Mouse (Mus musculus) cerebellum, adult 18-20 months (tissue): ENCODE results near the gene Pigr.

Source experiments
- DNase-seq, 2 experiments: peaks; one replicate each; pipeline ENCODE4 v3.0.0; 2021

The Pigr gene

DNA sequence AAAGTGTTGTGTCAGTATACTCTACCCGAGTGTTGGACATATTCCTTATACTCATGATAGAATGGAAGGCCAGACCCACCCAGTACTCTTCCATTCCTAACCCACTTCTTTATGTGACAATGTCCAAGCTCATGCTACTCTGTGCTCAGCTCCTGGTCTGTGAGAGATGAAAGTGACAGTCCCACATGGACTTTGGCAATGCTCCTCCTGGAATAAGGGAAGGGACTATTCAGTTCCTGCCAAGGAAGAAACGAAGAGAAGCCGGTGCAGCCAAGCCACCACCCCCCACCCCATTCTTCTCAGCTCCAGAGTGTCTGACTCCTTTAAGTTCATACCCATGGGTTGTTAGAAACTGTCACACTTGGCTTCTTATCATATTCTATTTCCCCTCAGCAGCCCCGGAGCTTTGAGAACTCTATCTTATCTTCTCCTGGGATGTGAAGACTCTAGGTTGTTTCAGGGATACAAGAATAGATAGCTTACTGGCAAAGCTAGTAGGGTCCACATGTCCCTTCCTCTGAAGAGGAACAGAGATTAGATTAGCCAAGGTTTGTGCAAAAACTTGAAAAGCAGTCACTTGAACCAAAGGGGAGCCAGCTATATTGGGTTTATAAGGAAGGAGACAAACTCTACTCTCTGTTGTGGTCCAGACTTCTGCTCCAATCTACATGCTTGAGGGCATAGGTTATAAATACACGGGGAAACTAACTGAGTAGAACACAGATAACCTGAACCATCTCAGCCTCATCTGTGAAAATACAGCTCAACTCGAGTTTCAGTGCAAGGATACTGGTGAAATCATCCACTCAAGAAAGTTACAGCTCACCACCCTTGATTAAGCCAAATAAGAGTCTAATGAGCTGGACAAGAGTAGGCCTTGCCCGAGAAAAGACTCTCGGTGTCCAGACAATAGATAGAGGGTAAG lies 3.7 kb downstream of the Pigr start:
- DNase-seq = no peak

DNA sequence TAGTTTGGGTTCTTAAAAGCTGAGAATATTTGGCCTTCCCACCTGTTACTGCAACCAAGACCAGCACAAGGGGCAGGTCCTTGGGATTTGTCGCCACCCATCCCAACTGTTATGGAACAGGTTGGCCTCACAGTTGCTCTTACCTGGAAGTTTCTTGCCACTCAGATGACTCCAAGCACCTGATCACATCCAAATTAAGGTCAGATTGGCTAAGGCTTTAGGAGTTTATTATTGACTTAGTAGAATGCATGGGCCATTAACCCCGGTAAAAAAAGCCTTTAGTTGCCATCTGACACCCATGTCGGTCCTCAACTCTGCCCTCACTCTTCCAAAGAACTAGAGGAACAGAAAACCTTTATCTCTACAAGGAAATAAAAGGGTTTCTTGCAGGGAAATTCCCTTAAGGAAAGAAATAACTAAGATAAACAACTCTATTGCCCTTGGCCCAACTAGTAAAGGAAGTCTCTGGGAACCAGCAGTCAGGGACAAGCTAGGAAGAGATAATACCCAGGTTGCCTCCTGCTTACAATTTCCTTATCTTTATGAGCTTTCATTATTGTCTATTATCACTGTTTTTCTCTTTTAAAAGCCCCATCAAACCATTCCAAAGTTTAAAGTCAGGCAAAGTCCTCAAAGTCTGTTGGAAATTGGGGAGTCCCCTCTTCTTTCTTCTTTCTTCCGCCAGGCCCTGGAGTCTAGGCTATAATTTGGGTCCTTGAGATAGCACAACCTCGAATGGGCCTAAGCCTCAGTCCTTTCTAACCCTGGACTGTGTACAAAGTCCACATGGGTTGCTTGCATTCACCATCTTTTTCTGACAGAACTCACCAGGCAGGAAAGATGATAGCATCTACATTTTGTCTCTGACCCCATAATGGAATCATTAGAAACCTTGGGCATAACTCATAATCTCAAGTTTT lies 6.0 kb downstream of the Pigr start:
- no peak for DNase-seq

DNA sequence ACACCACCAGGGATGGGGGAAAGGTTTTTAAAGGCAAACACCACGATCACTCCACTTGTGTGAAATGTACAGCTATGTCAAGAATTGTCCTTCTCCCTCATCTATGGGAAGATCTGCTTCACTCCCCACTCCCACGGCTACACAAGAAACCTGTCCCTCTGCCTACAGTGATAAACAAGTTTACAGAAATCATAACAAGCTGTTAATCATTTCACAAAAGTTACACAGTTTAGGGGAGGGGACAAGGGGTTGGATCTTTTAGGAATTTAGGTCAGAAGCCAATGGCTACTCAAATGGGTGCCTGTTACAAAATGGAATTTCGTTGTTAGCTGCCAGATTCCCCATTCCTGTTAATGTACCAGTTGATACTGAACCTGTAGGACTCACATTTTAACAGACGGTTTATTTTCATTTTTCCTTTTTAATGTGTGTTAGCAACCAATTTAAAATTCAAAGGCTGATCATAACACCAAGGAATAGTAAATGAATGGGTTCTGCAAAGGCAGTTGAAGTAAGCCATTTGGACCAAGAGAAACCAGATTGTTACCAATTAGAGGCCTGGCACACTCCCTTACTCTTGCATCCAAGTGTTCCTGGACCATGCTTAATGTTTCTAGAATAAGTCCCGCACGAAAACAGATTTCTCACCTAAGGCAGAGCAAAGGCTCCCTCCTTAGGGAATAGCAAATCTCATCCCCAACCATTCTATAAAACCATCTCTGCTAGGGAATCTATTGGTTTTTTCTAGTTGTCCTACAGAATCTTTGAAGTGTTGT lies 8.9 kb downstream of the Pigr start:
- DNase-seq = peak; percentile 43 to 49

DNA sequence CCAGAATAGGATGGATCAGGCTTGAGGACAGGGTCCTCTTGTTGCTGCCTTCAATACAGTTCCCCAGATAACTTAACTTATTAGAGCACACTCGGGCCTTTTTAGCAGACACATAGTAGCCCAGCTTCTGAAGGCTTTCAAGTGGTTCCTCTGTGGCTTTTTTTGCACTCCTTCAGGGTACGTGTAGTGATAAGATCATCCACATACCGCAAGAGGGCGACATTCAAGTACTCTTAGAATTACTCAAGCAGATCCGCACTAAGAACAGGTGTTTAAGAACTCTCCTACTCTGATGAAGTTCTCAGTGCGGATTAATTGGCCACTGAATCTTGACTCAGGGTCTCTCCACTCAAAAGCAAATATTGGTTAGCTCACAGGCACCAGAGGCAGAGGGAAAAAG lies 11.8 kb downstream of the Pigr start:
- DNase-seq = no peak

DNA sequence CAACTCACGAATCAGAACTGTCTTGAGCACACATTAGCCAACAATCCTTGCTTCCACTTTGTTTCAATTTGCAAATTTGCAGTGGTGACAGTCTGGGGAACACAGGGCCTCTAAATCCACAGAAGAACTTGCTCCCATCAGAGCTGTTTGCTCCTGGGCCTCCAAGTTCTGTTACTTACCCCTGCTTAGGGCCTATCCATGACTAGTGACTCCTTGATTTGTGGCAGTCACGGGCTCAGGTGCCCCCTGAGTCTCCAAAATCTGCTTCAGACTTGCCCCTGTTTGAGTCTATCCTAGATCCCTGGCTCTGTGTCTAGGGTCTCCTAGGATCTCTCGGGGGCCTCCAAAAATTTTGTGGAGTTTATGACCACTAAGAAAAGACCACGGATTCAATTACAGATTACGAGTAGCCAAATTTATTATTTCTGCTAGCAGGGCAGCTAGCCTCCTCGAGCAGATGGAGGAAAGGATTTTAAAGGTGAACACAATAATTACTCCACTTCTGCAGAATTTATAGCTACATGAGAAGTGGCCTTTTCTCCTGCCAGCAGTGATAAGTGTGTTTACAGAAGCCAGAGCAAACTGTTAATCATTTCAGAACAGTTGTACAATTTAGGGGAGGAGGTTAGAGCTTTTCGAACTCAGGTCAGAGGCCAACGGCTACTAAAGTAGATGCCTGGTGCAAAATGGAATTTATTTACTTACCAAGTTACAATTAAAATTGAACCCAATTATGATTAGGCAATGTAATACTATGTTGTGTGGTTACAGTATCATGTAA lies 14.3 kb downstream of the Pigr start:
- DNase-seq = no peak

DNA sequence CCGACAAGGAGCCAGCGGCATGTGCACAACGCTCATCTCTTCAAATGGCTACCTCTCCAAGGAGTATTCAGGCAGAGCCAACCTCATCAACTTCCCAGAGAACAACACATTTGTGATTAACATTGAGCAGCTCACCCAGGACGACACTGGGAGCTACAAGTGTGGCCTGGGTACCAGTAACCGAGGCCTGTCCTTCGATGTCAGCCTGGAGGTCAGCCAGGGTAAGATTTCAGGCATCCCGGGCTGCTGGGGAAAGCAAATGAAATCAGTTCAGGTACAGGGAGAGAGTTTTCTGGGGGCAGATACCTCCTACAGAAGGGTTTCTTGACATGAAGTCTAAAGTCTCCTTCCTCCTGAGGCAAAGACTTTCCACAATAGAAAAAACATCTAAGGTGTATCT lies 15.1 kb downstream of the Pigr start:
- no peak for DNase-seq

DNA sequence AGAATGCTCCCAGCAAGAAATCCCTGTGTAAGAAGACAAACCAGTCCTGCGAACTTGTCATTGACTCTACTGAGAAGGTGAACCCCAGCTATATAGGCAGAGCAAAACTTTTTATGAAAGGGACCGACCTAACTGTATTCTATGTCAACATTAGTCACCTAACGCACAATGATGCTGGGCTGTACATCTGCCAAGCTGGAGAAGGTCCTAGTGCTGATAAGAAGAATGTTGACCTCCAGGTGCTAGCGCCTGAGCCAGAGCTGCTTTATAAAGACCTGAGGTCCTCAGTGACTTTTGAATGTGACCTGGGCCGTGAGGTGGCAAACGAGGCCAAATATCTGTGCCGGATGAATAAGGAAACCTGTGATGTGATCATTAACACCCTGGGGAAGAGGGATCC lies 18.0 kb downstream of the Pigr start:
- DNase-seq = no peak

DNA sequence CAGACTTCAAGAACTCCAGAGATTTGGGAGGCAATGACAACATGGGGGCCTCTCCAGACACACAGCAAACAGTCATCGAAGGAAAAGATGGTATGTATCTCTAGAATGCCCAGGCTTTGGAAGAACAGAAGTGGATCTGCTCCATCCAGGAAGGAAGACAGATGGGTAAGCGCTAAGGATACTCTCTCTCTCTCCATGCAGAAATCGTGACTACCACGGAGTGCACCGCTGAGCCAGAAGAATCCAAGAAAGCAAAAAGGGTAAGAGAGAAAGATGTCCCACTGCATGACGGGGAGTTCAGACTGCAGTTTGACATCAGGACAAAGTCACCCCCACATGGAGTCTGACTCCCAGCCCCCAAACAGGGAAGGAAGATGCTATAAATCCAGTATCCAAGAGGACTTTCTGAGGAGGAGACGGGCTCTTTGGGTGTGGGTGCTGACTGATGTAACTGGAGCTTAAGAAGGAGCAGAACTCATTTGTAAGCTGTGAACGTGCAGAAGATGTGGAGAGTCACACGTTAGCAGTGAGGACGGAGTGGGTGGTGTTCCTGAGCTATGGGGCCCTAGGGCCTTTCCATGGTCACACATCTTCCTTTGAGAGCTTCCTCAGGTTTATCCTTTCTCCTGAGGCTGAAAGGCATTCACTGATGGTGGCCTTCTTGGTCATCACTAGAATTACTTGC lies 23.2 kb downstream of the Pigr start:
- DNase-seq = no peak

DNA sequence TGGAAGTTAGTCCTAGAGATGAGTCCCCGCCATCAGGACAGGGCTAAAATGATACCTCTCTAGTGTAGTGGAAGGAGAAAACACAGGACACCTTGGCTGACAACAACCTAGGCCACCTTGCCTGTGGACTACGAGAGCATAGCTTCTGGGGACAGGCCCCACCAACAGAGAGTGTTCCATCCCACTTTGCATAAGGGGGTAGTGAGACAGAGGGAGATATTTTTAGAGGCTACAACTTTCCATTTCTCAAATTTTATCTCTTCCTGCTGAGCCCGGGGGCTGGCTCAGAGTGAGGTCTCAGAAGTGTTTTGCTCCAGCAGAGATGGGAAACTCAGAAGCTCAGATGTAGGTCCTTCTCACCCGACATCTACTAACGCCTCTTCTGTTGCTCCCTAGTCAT lies 23.9 kb downstream of the Pigr start:
- DNase-seq = no peak

DNA sequence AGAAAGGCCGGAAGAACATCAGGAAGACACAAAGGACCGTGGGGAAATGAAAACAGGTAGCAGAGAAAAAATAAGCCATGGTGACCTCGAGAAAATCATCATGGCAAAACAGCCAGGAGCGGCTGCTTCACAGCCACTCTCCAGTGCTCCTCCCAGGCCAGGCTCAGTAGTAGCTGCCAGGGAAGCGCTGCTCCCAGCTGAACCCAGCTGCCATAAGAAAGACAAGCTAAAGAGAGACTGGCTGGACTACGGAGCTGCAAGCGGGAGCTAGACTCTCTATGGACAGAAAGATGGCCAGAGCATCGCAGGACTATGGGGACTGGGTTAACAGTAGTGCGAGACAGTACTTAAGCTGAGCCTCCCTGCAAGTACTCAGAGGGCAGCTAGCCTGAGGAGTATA lies 28.3 kb downstream of the Pigr start:
- DNase-seq = no peak

DNA sequence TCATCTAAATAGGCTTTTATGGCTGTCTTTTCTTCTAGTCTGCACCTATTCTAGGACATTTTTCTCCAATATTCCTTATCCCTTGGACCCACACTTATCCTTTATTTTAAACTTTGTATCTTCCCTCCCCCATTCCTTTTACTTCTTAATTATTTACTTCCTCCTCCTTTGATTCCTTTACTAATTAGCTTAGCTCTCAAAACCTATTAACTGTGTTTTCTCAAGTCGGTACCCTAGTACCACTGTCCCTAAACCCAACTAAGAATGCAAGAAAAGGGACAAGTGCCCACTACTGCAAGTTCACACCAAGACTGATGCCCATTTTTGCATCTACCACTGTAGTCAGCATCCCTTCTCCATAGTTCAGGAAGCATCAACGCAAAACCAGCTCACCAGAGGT lies 29.2 kb downstream of the Pigr start:
- no peak for DNase-seq

DNA sequence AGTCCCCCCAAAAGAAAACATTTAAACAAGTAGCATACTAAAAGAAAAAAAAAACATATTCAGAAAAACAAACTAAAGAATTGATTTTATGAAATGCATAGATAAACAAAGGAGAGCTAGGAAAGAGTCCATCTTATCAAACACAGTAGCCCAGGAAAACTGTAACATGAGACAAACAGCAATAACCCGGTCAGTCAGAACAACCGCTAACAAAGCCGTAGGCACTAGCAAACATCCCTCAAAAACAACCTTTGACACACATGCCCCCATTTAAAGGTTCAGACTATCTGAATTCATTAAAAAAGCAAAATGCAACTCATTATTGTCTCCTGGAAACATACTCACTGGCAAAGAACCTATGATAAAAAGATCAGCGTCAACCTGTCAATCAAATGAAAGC lies 31.0 kb downstream of the Pigr start:
- DNase-seq = no peak

DNA sequence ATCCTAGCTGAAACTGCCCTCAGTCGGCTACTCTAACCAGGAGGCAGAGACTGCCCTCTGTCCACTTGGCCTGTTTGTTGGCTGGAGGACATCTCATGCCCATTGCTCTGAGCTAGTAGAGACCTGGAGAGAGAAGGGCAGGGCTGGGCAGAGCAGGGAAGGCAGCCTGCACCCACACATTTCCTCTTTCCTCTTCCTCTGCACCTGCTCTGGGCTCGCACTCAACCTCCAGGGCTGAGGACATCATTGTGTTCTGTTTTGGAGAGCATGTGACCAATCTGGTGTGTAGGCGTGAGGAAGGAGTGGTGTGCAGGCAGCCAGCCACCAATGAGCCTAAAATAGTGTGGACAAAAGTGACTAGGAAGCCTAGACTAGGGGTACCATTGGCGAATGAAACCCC lies 37.8 kb downstream of the Pigr start:
- DNase-seq = peak; percentile 33 to 45

DNA sequence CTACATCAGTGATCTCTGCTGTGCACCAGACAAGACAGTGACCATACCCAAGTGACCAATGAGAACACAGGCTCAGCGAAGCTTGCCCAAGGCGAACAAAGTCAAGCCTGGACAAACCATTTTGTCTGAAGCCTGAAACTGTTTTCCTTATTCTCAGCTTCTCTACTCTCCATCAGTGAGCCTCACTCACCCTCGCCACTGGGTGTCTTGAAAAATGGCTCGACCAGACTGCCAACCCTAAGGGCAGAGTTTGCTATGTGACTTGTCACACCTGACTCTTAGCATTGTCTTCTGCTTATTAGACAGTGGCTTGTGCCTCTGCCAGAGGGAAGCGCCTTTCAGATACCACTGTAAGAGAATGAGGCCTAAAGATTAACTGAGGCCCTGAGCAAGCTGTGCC lies 38.3 kb downstream of the Pigr start:
- DNase-seq = no peak

DNA sequence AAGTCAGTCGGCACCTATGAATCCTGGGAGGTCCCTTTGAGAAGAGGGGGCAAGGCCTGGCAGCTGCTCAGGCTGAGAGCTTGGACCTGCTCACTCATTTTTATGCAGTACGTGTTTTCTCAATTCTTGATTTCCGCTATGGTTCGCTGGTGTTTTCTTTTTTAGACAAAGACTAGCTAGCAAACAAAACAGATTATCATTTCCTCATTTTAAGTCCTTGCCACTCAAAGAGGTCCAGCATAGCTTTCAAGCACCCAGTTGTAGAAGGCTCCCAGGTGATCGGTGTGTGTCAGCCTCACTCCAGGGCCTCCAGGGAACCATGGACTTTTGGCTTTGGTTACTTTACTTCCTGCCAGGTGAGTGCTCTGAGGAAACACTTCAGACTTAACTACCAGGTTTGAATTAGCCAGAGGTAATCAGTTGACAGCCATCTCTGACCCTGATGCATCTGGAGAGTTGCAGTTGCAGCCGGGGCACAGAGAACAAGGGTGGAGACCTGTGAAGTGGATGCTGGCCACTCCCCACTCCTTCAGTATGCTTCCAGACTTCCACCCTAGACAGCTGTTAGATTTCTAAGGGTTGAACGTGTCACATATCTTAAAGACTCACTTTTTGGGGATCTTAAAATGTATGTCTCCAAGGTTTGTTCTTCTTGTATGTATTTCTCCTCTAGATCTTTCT lies 39.2 kb downstream of the Pigr start, which contains the start of gene Fcmr:
Gene Fcmr, plus strand, starts transcription at position 129 of the 681 bp plus-strand sequence.
- DNase-seq = no peak

DNA sequence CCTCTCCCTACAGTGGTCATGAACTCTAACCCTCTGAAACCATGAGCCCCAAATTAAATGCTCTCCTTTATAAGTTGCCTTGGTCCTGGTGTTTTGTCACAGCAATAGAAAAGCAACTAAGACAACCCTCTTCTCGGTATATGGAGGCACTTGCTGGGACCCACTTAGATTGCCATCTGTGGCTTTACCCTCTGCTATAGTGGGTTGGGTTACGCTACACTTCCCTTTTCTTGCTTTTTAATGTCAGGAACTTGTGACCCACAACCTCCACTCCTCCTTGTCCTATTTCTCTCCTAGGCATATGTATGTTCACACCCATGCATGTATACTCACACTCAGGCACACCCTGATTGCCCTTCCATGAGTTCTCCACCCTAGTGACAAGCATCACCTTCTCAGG lies 46.4 kb downstream of the Pigr start:
- DNase-seq = no peak

DNA sequence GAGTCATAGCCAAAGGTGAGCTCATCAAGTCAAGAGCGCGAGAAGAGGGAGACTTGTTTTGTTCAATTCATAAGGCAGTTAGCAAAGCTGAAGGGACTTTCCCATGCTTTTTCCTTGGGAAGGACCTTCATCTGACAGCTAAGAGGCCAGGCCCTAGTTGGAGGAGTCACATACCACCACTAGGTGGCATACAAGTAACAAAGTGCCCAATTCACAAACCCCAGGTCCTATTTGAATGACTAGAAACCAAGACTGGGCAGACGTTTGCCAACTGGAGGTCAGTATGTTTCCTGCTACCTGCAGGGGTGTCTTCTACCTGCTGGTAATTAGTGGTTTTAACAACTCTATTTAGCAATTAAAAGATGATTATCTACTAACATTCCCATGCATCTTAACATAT lies 48.7 kb downstream of the Pigr start:
- DNase-seq = peak; percentile 39 to 50

DNA sequence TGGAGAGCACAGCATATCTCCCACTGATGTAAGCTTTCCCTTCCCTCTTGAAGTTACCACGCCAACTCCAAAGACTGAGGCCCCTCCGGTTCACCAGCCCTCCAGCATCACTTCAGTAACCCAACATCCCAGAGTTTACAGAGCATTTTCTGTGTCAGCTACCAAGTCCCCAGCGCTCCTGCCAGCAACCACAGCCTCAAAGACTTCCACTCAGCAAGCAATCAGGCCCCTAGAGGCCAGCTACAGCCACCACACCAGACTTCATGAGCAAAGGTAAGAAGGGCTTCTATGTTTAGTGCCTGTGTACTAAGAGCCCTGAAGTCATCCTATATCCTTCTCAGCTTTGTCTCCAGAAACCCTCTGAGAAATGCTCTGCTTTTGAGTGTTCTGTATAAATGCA lies 49.4 kb downstream of the Pigr start:
- DNase-seq = no peak

DNA sequence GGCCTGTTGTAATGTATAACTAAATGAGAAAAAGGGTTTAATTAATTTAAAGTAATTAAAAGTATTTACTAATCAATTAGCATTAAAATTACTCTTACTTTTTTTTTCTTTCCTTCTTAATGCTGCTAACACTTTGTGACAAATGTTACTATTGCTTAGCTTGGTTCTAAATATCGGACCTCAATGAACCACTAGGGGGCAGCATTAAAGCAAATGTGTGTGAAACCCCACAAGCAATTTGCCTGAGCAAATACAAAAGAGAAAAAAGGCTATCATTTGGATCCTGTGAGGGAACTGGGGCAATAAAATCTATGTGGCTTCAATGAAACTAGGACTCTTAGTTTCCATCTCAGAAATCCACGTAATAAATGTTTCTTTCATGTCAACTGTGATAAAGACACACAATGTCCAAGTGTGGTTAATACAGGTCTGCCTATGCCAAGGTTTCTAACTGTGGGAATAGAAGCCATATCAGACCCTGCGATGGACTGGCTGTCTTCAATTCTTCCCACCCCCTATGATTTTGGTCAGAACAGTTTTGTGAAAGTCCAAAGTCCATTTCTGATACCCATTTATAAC lies 50.5 kb downstream of the Pigr start:
- peak; percentile 49 to 60 for DNase-seq

DNA sequence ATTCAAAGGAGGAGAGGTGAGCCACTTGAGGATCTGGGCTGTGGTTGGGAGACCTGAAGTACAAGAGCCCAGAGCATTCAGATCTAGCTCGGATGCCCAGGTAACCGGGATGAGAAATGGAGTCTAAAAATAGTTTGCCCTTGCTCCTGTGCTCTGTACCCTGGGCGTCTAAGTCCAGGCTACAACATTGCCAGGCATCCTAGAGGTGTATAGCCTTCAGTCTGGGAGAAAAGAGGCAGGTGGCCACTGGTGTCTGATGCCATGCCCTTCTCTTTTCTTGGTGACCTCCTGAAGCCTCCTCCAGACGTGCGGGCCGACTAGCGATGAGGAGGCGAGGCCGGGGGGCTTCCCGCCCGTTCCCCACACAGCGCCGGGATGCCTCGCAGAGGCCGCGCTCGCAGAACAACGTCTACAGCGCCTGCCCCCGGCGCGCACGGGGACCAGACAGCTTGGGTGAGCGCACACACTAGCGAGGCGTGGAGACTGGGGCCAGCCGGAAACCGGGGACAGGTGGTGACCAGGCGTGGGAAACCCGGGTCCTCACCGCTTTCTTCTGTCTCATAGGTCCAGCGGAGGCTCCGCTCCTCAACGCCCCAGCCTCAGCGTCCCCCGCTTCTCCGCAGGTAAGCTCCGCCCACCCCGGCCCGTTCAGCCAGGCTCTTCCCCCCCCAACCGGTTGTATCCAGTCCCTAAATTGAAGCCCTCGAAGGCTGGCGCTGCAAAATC lies 51.6 kb downstream of the Pigr start:
- peak; percentile 15 to 18 for DNase-seq
